8 mouse cellular contexts compared by ENCODE assay signal in genomic region chr7:116198407-116198806, GRCm38 (mm10).
DNase-seq lines count a peak whose midpoint lies in the region; ATAC-seq and TF ChIP-seq lines count a peak whose summit lies in the region.

No protein-coding gene starts in this region.

- TF ChIP-seq CTCF in intestine, postnatal 0 days (IDR thresholded peaks at IDR 0.05; ENCODE audit: low read depth), result peak; percentile 30; the same call in 1 of the 2 replicates
- no peak for TF ChIP-seq CTCF in thymus, adult 2 months (IDR thresholded peaks at IDR 0.05; ENCODE audit: borderline replicate concordance, control insufficient read depth, extremely low read depth, insufficient read depth, low read length, poor library complexity)

- H3K9me3 ChIP-seq in liver, embryonic 12.5 days (replicated peaks), result no peaks in the 10 kb centered on the region
- no peaks in the 10 kb centered on the region for H3K9me3 ChIP-seq in intestine, postnatal 0 days (ENCODE audit: control insufficient read depth)

- H3K36me3 ChIP-seq in liver, embryonic 12.5 days, result no peaks in the 10 kb centered on the region
- no peaks in the 10 kb centered on the region for H3K36me3 ChIP-seq in intestine, postnatal 0 days (ENCODE audit: control insufficient read depth, insufficient read depth)
- H3K36me3 ChIP-seq in thymus, adult 2 months (ENCODE audit: control insufficient read depth, insufficient read depth, low read length), result no peaks in the 10 kb centered on the region

- TF ChIP-seq POLR2A in thymus, adult 2 months (IDR thresholded peaks at IDR 0.05; ENCODE audit: control insufficient read depth, extremely low read depth, insufficient read depth, low read length, poor library complexity), result no peak

- no peak overlapping the region for H3K9ac ChIP-seq in liver, embryonic 12.5 days
- no peak overlapping the region for H3K9ac ChIP-seq in intestine, postnatal 0 days (ENCODE audit: low read depth, low read length)

- WGBS in liver, embryonic 12.5 days (ENCODE audit: insufficient replicate concordance), result 16% methylated on average over 7 of the region's 7 CpGs
- 8% methylated on average over 7 of the region's 7 CpGs for WGBS in intestine, postnatal 0 days
- 76% methylated on average over 7 of the region's 7 CpGs for WGBS in thymus, adult 2 months

- no peak overlapping the region for H3K27ac ChIP-seq in liver, embryonic 12.5 days
- H3K27ac ChIP-seq in intestine, postnatal 0 days (ENCODE audit: low read depth, low read length), result peak overlapping the region; percentile 79
- no peak overlapping the region for H3K27ac ChIP-seq in thymus, adult 2 months (ENCODE audit: control insufficient read depth, insufficient read depth, low read length)

- no peak for ATAC-seq in liver, embryonic 12.5 days
- ATAC-seq in intestine, postnatal 0 days, result peak; percentile 48
- peak; percentile 29 for ATAC-seq in megakaryocyte progenitor cell, adult 5-6 weeks (replicated peaks; ENCODE audit: poor library complexity)

- H3K27me3 ChIP-seq in liver, embryonic 12.5 days (replicated peaks), result no peaks in the 10 kb centered on the region
- no peaks in the 10 kb centered on the region for H3K27me3 ChIP-seq in intestine, postnatal 0 days (replicated peaks; ENCODE audit: control insufficient read depth, insufficient read depth, low read length)
- no peaks in the 10 kb centered on the region for H3K27me3 ChIP-seq in thymus, adult 2 months (ENCODE audit: control insufficient read depth, insufficient read depth, low read length)

- peaks cover 4% of the 10 kb centered on the region; the same call in 1 of the 2 replicates for H3K4me1 ChIP-seq in liver, embryonic 12.5 days
- peaks cover 9% of the 10 kb centered on the region; the same call in 1 of the 2 replicates for H3K4me1 ChIP-seq in intestine, postnatal 0 days (replicated peaks; ENCODE audit: control insufficient read depth, insufficient read depth, low read length)
- peaks cover 30% of the 10 kb centered on the region for H3K4me1 ChIP-seq in thymus, adult 2 months (replicated peaks; ENCODE audit: control insufficient read depth, insufficient read depth, low read length)

- H3K4me2 ChIP-seq in liver, embryonic 12.5 days, result no peak overlapping the region
- H3K4me2 ChIP-seq in intestine, postnatal 0 days (replicated peaks; ENCODE audit: low read depth), result peak overlapping the region; percentile 55

- peak; percentile 28 for DNase-seq in liver
- DNase-seq in embryo, embryonic 11 days, result peak; percentile 52
- DNase-seq in natural killer cell, adult 2 months (ENCODE audit: low spot score in 2 of 2), result no peak
- no peak for DNase-seq in thymus, adult 2 months
- DNase-seq in cerebellum, adult 11-12 months, result no peak

- no peak overlapping the region for H3K4me3 ChIP-seq in liver, embryonic 12.5 days
- H3K4me3 ChIP-seq in intestine, postnatal 0 days (ENCODE audit: low read depth, low read length), result peak overlapping the region; percentile 25
- no peak overlapping the region for H3K4me3 ChIP-seq in thymus, adult 2 months (ENCODE audit: control insufficient read depth, insufficient read depth, low read length)

Comparison
In these comparisons a context has a peak if more than half of its experiments do, and no peak if none do; other contexts are left out.
1. DNase-seq: peak in liver (single experiment) and embryo, embryonic 11 days (single experiment); none in natural killer cell, adult 2 months (0 of 2), thymus, adult 2 months (single experiment) and cerebellum, adult 11-12 months (single experiment).